Mouse (Mus musculus): ENCODE results near the gene Pmf1.
"Not testable (repeated sequence)": the region's sequence is repeated elsewhere in the genome, so short reads cannot be mapped to it uniquely, and the experiment has no call there.

Gene Pmf1

DNA sequence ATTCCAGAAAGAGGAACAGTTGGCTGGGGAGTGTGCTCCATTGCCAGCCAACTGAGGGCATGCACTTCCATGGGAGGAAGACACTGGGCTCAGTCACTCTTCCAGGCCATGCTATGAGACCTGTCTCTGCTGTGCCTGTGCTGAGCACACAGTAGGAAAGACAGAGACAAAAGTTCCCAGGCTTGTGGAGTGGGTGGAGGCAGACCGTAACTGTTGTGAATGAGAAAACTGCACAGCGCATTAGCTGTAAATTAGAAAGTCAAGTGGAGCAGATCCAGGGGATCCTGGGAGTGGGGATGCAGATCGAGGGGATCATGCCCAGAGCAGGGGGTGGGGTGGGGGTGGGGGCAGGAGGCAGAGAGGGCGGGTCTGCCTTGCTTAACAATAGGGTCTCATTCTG, 29.5 kb upstream of the Pmf1 start:
- no peak for DNase-seq (ENCODE audit: low read depth)

DNA sequence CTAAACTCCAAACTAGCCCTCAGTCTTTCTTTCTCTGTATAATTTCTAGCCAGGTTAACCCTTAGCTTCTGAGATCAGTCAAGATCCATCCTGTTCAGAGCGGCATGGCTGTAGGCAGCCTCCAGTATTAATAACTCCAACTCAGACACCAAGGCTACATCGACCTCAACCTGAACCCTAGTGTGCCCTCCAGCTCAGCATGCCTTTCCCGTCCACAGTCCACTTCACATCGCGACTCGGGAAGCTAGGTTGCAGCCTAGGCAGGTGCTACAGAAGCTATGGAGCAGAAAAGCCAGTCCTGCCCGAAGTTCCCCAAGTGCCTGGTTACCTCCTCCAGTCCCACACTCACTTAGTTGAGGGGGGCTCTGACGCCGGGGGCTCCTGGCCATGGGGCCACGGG, 27.3 kb upstream of the Pmf1 start:
- no peak for DNase-seq (ENCODE audit: low read depth)

- DNase-seq (ENCODE audit: low read depth) = no peak
Measured at GRCm38 (mm10) chr3:88436395-88437201, 26.5 kb upstream of the Pmf1 start.

- no peak for DNase-seq (ENCODE audit: low read depth)
Measured at GRCm38 (mm10) chr3:88435515-88435914, 25.4 kb upstream of the Pmf1 start.

- not testable (repeated sequence) for DNase-seq (ENCODE audit: low read depth)
Measured at GRCm38 (mm10) chr3:88428639-88429038, 18.5 kb upstream of the Pmf1 start.

GRCm38 (mm10) chr3:88427342-88427905, 17.3 kb upstream of the Pmf1 start:
- DNase-seq (ENCODE audit: low read depth) = no peak

DNA sequence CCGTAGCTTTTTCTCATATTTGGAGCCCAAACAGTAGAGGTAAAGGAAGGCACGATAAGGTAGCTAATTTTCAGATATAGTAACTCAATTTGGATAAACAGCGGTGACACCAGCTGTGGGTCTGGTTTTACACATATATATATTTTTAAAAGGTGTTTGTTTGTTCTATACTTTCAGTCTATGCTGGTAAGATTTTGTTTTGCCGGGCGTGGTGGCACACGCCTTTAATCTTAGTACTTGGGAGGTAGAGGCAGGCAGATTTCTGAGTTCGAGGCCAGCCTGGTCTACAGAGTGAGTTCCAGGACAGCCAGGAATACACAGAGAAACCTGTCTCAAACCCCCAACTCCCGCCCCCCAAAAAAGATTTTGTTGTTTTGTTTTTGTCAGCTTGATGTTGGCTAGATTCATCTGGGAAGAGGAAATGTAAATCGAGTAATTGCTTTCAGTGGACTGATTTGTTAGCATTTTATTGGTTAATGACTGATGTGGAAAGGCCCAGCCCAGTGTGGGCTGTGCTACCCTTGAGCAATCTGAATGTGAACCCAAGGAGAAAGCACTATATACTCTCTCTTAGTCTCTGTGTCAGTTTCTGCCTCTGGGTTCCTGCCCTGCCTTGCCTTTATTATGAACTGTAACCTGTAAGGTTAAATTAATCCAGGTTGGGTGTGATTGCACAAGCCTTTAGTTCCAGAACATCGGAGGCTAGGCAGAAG, 15.7 kb upstream of the Pmf1 start:
- no peak for DNase-seq (ENCODE audit: low read depth)

GRCm38 (mm10) chr3:88425330-88425689, 15.2 kb upstream of the Pmf1 start:
- DNase-seq (ENCODE audit: low read depth) = no peak

DNA sequence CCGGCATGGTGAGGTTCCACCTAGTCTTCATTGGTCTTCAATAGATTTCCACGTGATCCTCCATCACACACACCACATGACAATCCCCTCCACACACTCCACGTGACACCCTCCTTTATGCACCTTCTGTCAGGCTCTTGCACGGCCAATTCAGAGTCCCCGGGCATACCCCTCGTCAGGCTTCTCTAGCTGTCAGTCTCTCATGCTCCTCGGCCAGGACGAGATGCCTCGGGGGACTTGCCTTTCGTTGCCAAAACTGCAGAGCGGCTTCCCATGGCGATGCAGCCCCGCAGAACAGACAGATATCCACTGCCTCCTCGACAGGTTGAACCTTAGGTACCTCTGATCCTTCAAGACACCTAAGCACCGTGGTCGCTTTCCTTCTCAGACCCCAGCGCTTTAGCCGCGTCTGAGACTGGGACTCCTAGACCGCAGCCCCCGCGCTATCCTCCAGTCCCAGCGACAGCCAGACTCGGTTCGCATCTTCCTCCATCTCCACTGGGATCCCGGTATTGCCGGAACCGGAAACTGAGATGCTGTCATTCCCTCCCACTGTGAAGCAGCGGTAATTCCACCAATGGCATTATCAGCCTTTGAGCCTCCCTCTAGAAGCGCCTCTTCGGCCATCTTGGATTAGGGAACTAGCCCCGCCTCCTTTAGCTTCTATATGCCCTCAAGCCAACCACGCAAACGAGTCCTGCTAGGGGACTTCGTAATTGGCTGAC, 14.6 kb upstream of the Pmf1 start, which contains the start of gene Slc25a44:
Slc25a44 (minus strand) TSS at position 535 of the 725 bp plus-strand sequence.
- peak; percentile 97 for DNase-seq (ENCODE audit: low read depth)

DNA sequence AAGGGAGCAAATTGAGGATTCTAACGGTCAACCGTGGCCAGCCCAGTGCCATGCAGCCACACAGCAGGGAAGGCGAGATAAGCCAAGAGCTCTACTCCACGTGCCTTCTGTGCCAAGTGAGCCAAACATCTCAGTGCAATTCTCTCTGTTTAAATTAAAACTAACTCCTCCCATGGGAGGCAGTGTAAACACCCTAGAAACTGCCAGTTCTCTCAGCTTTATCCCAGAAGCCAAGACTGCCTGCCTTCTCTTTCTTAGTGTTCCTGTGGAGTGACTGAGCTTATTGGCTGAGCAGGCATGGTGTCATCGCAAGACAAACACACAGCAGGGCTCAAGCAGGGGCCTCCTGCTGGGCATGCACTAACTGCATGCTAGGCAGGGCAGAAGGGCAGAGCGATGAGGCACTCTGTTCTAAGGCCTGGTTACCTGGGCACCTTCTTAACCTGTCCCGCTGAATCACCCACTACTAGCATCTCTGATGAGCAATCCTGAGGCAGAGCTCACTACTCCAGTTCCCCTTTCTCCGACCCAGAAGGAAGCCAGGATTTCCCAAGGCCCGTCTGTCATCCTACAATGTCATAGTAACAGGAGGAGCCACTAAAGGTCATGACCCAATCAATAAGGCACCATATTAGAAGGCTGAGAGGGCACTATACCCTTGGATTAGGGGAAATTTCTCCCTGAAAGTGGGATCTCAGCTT, 12.0 kb upstream of the Pmf1 start:
- no peak for DNase-seq (ENCODE audit: low read depth)

- no peak for DNase-seq (ENCODE audit: low read depth)
Measured at GRCm38 (mm10) chr3:88420771-88421170, 10.6 kb upstream of the Pmf1 start.

DNA sequence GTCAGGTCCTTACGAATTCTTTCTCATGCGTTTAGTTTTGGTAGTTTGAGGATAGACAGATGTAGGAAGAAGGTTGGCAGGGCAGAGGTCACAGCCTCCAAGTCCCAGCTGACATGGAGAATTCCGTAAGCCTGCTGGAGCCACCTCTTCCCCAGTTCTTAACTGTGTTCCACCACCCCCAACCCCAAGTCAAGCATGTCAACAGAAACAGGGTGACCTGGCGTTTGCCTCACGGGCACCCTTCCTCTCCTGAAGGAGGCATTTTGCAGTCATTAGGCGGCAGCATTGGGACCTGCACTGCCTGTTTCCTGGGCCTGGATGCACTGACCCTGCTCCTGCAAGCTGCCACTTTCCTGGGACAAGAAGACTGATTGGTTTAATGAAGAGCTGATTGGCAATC, 7.9 kb upstream of the Pmf1 start:
- no peak for DNase-seq (ENCODE audit: low read depth)

- no peak for DNase-seq (ENCODE audit: low read depth)
Measured at GRCm38 (mm10) chr3:88415668-88416067, 5.5 kb upstream of the Pmf1 start.

DNA sequence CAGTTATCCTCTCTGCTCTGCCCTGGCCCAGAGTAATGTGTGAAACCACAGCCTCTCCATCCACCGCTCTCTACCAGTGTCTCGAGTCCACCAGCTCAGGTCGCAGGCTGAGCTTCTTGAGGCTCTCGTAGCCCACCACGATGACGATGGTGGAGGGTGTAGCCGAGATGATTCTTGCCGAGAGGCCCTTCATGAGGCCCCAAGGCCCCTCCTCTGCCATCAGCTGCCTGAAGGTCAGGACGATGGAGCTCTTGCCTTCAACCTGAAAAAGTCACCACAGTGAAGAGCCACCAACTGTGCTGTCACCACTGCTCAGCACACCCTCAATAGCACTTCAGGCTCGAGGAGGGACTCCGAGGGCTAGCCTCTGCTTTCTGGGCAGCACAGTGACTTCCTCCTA, 2.5 kb upstream of the Pmf1 start:
- DNase-seq (ENCODE audit: low read depth) = no peak

DNA sequence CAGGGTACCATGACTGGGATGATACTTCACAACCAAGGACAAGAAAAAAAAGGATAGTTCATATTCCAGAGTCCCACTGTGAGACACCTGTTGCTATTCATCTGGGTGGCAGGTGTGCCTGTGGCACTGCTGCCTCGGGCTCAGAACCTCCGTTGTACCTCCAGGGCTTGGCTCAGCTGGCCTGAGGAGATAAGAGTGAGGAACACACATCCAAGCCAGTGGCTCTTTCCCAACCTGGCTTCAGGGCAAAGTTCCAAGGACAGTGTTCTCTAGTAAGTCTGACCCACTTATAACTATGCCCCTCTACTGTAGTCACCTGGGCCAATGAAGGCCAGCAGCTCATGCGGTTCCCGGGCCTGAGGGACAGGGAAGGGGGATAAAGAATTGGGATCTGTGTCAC, 1.6 kb upstream of the Pmf1 start:
- DNase-seq (ENCODE audit: low read depth) = no peak

DNA sequence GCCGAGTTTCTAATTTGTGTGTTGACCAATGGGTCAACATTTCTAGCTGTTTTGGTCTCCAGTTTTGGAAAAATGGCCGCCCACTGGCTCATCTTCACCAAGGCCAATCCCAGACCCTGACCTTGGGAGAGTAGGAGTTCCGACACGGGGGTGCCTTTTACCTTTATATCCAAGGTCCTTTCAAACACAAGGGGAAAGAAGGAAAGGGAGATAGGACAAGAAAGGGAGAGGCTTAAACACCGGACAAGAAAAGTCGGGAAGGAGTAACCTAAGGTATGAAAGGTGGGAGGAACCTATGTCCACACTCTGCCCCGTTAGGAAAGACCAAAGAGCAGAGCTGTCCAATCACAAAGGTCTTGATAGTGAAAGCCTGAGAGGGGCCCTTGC, 507 bp upstream of the Pmf1 start:
- no peak for DNase-seq (ENCODE audit: low read depth)

DNA sequence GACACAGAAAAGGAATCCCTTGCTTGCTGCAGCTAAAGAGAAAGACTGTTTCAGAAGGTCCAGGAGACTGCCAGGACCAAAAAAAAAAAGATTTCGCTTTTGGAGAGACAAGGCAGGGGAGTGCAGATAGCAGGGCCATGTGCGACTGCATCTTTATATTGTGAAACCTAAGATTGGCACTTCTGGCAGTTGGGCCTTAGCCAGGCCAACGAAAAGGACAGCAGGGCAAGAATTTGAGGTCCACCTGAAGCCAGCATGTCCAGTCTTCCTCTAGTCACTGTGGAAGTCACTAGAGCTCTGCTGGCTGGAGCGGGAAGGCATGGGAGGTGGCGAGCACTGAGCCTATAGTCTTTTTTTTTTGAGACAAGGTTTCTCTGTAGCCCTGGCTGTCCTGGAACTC, 1.2 kb downstream of the Pmf1 start:
- DNase-seq (ENCODE audit: low read depth) = no peak

- DNase-seq (ENCODE audit: low read depth) = peak; percentile 21
Measured at GRCm38 (mm10) chr3:88407529-88407928, 2.6 kb downstream of the Pmf1 start.

DNA sequence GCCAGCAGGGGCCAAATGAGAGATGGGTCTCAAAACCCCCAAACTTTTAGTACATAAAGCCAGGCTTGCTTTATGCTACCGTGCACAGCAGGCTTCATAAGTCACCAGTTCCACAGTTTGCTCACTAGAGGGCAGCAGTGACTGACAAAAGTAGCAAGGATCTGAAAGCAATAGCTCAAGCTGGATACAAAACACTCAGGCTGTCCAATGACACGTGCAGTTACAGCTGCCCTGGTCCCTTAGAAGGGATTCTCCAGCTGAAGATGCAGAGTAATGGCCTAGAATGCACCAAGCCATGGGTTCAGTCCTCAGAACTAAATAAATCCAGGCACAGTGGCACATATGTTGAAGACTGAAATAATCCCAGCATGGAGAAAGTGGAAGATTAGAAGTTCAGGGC, 3.0 kb downstream of the Pmf1 start:
- peak; percentile 91 for DNase-seq (ENCODE audit: low read depth)

GRCm38 (mm10) chr3:88403522-88404230, 6.5 kb downstream of the Pmf1 start:
- no peak for DNase-seq (ENCODE audit: low read depth)

GRCm38 (mm10) chr3:88398666-88399065, 11.5 kb downstream of the Pmf1 start:
- DNase-seq (ENCODE audit: low read depth) = no peak
